Mouse (Mus musculus) lung, postnatal 10 days (tissue): ENCODE data around the gene Ccm2l.

Source experiments
- DNase-seq: peaks from one replicate; pipeline ENCODE4 v3.0.0; 2021

Gene Ccm2l

DNA sequence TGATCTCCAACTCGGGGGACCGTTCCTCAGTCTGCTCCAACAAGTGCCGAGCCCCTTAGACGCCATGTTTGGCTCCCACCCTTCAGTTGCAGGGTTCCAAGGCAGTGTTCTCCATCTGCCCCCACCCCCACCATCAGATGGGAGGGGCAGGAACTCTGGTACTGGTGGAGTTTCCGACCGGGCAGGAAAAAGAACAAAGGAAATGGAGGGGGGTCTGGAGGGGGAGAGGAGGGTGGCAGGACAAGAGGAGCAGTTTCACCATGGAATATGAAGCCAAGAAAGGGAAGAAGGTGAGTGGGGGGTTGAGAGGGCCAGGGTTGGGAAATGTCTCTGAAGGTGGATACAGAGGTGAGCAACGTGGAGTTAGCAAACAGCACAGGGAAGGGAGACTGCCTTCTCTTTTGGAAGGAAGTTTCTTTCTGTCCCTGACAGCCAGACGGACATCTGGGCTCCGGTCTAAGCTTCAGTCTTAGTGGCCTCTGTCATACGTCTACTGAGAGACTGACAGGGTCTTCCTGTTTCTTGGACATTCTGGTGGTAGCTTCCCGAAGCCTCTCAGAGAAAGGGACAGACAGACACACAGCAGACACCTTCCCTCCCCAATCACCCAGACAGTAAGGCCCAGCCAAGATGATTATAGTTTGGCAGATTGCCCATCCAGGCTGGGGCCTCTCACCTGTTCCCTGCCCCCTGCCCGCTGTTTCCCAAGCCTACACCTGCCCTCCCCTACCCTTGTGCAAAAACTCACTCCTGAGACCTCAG, at the start of gene Ccm2l:
TSS of gene Ccm2l (plus strand) at position 209 of the 762 bp plus-strand sequence.
- DNase-seq: peak; percentile 86

- no peak for DNase-seq
Measured at GRCm38 (mm10) chr2:153016786-153017185, 49.0 kb upstream of the Ccm2l start.

- no peak for DNase-seq
Measured at GRCm38 (mm10) chr2:153019355-153019754, 46.4 kb upstream of the Ccm2l start.

- no peak for DNase-seq
Measured at GRCm38 (mm10) chr2:153021163-153021562, 44.6 kb upstream of the Ccm2l start.

DNA sequence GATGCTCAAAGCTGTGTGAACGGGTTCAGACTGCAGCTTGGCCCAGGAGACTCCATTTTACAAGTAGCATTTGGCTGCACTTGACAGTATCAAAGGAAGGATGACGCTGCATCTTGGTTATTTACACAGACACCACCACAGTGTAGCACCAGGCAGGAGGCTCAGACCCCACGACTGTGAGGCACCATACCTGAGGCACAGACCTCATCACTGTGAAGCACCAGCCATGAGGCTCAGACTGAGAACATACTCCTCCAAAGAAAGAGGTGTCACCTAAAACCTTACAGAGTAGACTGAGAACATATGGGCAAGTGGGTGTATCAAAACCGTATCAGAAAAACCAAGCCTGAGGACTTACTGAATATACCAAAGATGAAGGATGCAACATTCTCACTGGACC, 42.9 kb upstream of the Ccm2l start:
- DNase-seq: no peak

DNA sequence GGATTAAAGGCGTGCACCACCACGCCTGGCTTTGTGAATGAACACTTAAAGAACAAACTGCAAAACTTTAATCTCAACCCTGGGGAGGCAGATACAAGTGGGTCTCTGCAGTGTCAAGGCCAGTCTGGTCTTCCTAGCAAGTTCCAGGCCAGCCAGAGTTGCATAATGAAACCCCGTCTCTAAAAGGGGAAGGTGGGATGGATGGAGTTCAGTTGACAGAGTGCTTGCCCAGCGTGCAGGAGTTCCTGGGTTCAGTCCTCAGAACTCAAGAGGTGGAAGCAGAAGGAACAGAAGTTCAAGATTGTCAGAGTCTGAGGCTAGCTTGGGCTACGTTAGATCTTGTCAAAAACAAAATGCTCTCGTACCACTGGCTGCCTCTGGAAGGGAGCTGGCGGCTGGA, 39.7 kb upstream of the Ccm2l start:
- no peak for DNase-seq

DNA sequence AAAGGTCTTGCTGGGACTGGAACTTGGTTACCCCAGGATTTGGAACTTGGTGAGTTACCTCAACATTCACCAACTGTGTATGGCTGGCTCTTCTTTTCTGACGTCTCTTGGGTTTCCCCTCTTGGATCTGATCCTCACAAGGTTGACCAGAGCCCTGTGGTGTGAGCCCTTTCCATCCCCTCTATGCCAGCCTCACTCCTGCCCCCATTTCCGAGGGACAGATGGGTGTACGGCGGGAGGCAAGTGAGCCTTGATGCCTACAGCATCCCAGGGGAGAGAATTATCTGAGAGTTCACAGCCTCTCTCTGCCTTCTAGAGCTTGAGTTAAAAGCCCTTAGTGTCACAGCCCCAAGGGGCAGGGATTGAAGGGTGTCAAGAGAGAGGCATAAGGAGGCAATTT, 38.3 kb upstream of the Ccm2l start:
- DNase-seq: no peak

GRCm38 (mm10) chr2:153030422-153030821, 35.3 kb upstream of the Ccm2l start:
- no peak for DNase-seq

DNA sequence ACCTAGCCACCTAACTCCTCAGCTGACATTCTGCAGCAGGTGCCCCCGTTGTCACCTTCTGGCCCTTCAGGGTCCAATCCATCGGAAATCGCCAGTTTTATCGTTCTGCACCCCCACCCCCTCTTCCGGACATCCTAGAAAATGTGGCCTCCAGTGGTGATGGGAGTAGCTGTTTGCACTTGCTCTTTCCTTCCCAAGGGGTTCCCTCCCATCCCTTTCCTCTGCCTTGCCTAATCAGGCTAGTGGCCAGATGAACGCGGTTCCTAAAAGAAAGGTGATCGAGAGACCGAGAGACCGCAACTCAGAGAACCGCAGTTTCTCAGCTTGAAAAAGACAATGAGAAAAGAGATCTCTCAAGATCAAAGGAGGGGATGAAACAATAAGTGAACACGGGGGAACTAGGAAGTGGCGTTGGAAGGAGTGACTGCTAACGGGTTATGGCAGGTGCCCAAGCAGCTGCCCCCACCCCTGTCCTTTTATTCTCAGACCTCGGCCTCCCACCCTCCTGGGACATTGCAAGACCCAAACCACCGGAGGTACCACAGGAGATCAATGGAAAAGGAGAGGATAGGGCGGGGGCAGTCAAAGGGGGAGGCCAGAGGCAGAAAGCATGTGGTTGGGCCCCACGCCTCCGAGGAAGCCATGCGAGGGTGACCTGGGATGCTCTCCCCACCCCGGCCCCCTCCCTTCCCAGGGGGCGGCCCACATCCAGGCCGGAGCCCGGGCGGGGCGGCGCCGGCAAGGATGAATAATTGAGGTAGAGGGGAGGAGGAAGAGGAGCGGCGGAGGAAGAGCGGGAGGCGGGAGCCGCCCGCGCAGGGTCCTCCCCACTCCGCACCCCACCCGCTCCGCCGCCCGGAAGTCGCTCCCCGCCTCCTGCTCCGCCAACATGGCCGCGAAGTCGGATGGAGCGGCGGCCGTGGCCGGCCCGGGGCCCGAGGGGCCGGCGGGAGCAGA, 34.4 kb upstream of the Ccm2l start, which contains the start of gene Xkr7:
TSS of gene Xkr7 (plus strand) at position 727 of the 957 bp plus-strand sequence.
- DNase-seq: no peak

- peak; percentile 89 for DNase-seq
Measured at GRCm38 (mm10) chr2:153032083-153032842, 33.5 kb upstream of the Ccm2l start.

- DNase-seq: no peak
Measured at GRCm38 (mm10) chr2:153032973-153033372, 32.8 kb upstream of the Ccm2l start.

DNA sequence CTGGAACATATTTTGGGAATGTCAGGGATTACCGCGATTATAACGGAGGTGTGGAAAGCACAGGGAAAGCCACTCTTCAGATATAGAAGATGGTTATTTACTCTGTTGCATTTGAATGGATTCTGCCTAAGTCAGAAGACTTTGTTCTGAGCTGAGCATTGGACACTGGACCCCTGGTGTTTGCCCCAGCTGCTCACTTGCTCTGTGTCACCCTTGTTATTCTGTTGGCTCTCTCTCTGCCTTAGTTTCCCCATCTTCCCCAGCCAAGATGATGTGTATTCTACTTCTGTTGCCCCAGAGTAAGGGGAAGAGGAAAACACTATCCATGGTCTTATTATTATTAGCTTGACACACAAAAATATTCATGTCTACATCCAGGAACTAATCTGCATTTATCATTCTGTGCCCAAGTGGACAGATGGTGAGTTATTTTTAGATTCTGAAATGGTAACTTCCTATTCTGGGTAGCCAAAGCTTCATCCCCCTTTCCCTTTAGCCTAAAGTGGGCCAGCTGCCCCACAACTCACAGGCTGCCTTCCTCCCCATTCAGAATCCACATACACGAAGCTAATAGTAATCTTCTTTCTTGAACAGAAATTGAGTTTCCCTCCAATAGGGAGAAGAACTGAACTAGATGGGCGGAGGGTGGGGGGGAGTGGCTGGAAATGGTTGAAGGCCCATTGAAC, 32.1 kb upstream of the Ccm2l start:
- DNase-seq: no peak

- DNase-seq: no peak
Measured at GRCm38 (mm10) chr2:153036690-153037089, 29.1 kb upstream of the Ccm2l start.

- DNase-seq: no peak
Measured at GRCm38 (mm10) chr2:153043886-153044285, 21.9 kb upstream of the Ccm2l start.

DNA sequence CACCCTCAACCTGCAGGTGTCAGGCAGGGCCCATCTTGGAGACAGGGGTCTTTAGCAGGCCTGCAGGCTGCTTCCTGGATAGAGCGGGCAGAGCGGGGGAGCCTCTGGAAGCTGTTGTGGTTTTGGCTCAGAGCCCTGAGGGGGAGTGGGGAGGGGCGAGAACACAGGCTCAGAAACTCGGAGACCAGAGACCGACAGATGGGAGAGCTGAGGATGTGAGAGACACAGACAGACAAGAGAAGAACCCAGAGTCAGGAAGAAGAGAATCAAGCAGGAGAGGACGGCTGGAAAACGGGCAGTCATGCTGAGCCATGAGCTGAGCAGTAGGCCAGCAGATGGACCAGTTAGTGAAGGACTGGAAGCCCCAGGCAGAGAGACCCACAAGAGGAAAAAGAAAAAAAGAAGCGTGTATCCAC, 19.9 kb upstream of the Ccm2l start:
- no peak for DNase-seq

GRCm38 (mm10) chr2:153047828-153048465, 17.8 kb upstream of the Ccm2l start:
- peak; percentile 75 for DNase-seq

DNA sequence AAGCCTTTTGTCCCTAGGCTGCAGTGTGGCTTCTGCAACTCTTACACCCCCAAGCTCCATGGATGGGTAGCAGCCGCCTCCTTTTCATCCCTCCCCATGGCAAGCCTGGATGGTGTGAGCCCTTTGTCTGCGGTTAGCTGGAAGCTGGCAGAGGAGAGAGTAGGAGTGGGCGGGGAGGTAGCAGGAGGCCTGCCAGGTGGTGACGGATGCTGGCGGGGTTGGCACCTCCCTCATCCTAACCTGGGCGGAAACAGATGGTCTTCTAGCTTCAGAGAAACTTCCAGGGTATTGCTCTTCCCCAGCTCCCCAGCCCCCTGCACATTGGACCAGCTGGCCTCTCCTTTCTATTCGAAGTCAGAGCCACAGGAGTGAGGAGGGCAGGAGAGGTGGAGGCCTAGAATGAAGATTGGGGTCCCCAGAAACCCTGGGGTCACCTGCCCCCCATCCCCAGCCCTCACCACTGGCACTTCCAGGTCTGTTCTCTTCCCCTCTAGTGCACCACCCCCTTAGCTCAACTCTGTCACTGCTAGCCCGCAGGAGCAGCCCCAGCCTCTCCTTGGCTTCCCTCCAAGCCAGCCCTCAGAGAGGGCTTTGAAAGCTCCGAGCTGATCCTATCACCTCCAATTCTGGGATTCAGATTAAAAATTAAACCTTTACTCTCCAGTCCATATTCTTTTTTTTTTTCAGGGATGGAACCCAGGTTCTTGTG, 16.3 kb upstream of the Ccm2l start:
- DNase-seq: no peak

DNA sequence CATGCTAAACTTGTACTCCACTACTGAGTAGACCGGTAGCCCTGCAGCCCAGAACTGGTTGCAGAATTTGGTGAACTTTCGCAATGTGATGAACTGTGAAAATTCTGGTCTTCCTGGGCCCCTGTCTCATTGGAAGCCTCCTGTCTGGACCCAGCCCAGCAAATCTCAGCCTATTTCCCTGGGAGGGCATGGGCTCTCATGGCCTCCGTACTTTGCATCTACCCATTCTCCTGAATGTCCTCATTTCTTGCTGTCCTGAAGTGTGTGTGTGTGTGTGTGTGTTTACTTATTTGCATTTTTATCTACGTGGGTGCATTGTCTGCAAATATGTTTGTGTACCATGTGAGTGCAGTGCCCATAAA, 15.8 kb upstream of the Ccm2l start:
- no peak for DNase-seq

DNA sequence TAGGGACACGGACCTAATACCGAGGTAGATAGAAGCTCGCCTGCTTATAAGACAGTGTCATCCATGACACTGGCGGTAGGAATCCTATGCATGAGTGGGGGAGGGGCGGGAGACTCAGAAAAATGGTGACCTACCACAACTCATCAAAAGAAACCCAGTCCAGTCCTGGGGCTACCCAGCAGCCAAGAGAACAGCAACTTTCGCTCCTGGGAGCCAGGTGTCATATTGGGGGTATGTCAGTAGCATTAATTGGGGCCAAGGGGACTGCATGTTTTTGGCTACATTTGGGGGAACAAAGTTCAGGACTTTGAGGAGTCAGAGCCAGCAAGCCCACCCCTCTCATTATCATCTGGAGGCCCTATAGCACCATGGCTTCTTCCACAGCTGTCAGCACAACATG, 14.7 kb upstream of the Ccm2l start:
- DNase-seq: no peak

- DNase-seq: no peak
Measured at GRCm38 (mm10) chr2:153051537-153051936, 14.2 kb upstream of the Ccm2l start.

GRCm38 (mm10) chr2:153052700-153053351, 12.9 kb upstream of the Ccm2l start:
- peak; percentile 36 for DNase-seq
